Mouse (Mus musculus) olfactory bulb, adult 2 months (tissue): ENCODE data around the gene Anxa4.

Experiments
- CTCF ChIP-seq: fragments of 200-500 bp; IDR thresholded peaks from 2 replicates; pipeline ENCODE4 v1.5.1; 2012; ENCODE audit warnings: low read depth, mild to moderate bottlenecking, low read length, moderate library complexity; ENCODE audit not compliant: insufficient read depth
- POLR2A ChIP-seq: fragments of 200-500 bp; IDR thresholded peaks from 2 replicates; pipeline ENCODE4 v1.6.1; 2012; ENCODE audit warnings: mild to moderate bottlenecking, low read depth, low read length, moderate library complexity; ENCODE audit not compliant: insufficient read depth

- TF ChIP-seq POLR2A, result no peak
- TF ChIP-seq CTCF, result no peak
Observed at GRCm38 (mm10) chr6:86824401-86824800, 31.0 kb upstream of the Anxa4 start.
